Mouse (Mus musculus) testis, adult 10 weeks (tissue): ENCODE data around the gene Mtx1. TPM values are rescaled to one million over a fixed set of nuclear protein-coding genes. Genes with fewer than 3 reads are reported as not detected.

Experiments
- polyA plus RNA-seq: library from polyadenylated mRNA; stranded (reverse); fragments of 350-450 nt; fragmentation: Illumina TruSeq; extraction: RNeasy Lipid Tissue Mini Kit (QIAGEN cat#74804); gene quantifications from one replicate; pipeline ENCODE4 v1.2.3, GENCODE M21; 2014; ENCODE audit warnings: low read depth, low replicate concordance

Mtx1 gene
- 187 TPM for polyA plus RNA-seq

GRCm38 (mm10) chr3:89226900-89227299, at the start of gene Mtx1:
TSS of gene Mtx1 (minus strand) at chr3:89227088.

GRCm38 (mm10) chr3:89270051-89270755, 43.3 kb upstream of the Mtx1 start, which contains the start of gene Slc50a1:
TSS of gene Slc50a1 (minus strand) at chr3:89270570.

GRCm38 (mm10) chr3:89259076-89259475, 32.2 kb upstream of the Mtx1 start, which contains the start of gene Dpm3:
TSS of gene Dpm3 (plus strand) at chr3:89259358.

GRCm38 (mm10) chr3:89246261-89247100, 19.6 kb upstream of the Mtx1 start, which contains the start of gene Trim46:
TSS of gene Trim46 (minus strand) at chr3:89246309.

GRCm38 (mm10) chr3:89245688-89246171, 18.8 kb upstream of the Mtx1 start, which contains the start of gene Krtcap2:
TSS of gene Krtcap2 (plus strand) at chr3:89245966.

GRCm38 (mm10) chr3:89228836-89229235, 1.9 kb upstream of the Mtx1 start, which contains the start of gene Muc1:
TSS of gene Muc1 (plus strand) at chr3:89229057.

GRCm38 (mm10) chr3:89214681-89215411, 12.0 kb downstream of the Mtx1 start, which contains the start of gene Thbs3:
TSS of gene Thbs3 (plus strand) at chr3:89215180.

GRCm38 (mm10) chr3:89202253-89203141, 24.4 kb downstream of the Mtx1 start, which contains the start of gene Gba:
TSS of gene Gba (plus strand) at chr3:89202928.

GRCm38 (mm10) chr3:89183058-89183958, 43.6 kb downstream of the Mtx1 start, which contains the start of gene Fam189b:
TSS of gene Fam189b (plus strand) at chr3:89183143.

GRCm38 (mm10) chr3:89177242-89178106, 49.4 kb downstream of the Mtx1 start, which contains the start of gene Scamp3:
TSS of gene Scamp3 (plus strand) at chr3:89177473.

GRCm38 (mm10) chr3:89164506-89165267, 62.2 kb downstream of the Mtx1 start, which contains the start of gene Clk2:
TSS of gene Clk2 (plus strand) at chr3:89164795.

GRCm38 (mm10) chr3:89159616-89160344, 67.1 kb downstream of the Mtx1 start, which contains the start of gene Hcn3:
TSS of gene Hcn3 (minus strand) at chr3:89160196.

Other genes with a start within 250 kb of the Mtx1 start
- gene Rusc1, start 133.8 kb downstream of the Mtx1 start, polyA plus RNA-seq, result 0.76 TPM
- gene Gm43738, start 126.0 kb downstream of the Mtx1 start, polyA plus RNA-seq, result not detected
- 22.2 TPM for gene Fdps, start 125.1 kb downstream of the Mtx1 start, polyA plus RNA-seq
- not detected for gene Pklr, start 90.9 kb downstream of the Mtx1 start, polyA plus RNA-seq
- gene Hcn3, start 66.9 kb downstream of the Mtx1 start, polyA plus RNA-seq, result 0.08 TPM
- gene Clk2, start 62.3 kb downstream of the Mtx1 start, polyA plus RNA-seq, result 13.5 TPM
- 8.3 TPM for gene Scamp3, start 49.6 kb downstream of the Mtx1 start, polyA plus RNA-seq
- not detected for gene Fam189b, start 43.9 kb downstream of the Mtx1 start, polyA plus RNA-seq
- 4.8 TPM for gene Gba, start 24.2 kb downstream of the Mtx1 start, polyA plus RNA-seq
- gene Thbs3, start 11.9 kb downstream of the Mtx1 start, polyA plus RNA-seq, result 3.4 TPM
- gene Muc1, start 2.0 kb upstream of the Mtx1 start, polyA plus RNA-seq, result 11.6 TPM
- gene Krtcap2, start 18.9 kb upstream of the Mtx1 start, polyA plus RNA-seq, result 13.6 TPM
- 0.98 TPM for gene Trim46, start 19.2 kb upstream of the Mtx1 start, polyA plus RNA-seq
- not detected for gene Dpm3, start 32.3 kb upstream of the Mtx1 start, polyA plus RNA-seq
- gene Slc50a1, start 43.5 kb upstream of the Mtx1 start, polyA plus RNA-seq, result 1.1 TPM
- not detected for gene Efna1, start 54.1 kb upstream of the Mtx1 start, polyA plus RNA-seq
- 0.11 TPM for gene Efna3, start 95.9 kb upstream of the Mtx1 start, polyA plus RNA-seq
- not detected for gene Efna4, start 110.9 kb upstream of the Mtx1 start, polyA plus RNA-seq
- gene Adam15, start 122.9 kb upstream of the Mtx1 start, polyA plus RNA-seq, result 3.3 TPM
- 6.5 TPM for gene Dcst2, start 134.9 kb upstream of the Mtx1 start, polyA plus RNA-seq
- 25.0 TPM for gene Dcst1, start 138.2 kb upstream of the Mtx1 start, polyA plus RNA-seq
- gene Zbtb7b, start 167.7 kb upstream of the Mtx1 start, polyA plus RNA-seq, result 0.24 TPM
- gene Lenep, start 175.7 kb upstream of the Mtx1 start, polyA plus RNA-seq, result 0.34 TPM
- 1.8 TPM for gene Flad1, start 184.8 kb upstream of the Mtx1 start, polyA plus RNA-seq
- 4.7 TPM for gene Cks1b, start 191.3 kb upstream of the Mtx1 start, polyA plus RNA-seq
- gene Shc1, start 191.4 kb upstream of the Mtx1 start, polyA plus RNA-seq, result 6.5 TPM
- gene Pygo2, start 203.1 kb upstream of the Mtx1 start, polyA plus RNA-seq, result 5.7 TPM
- gene Pbxip1, start 209.6 kb upstream of the Mtx1 start, polyA plus RNA-seq, result 2.1 TPM
- gene Pmvk, start 227.5 kb upstream of the Mtx1 start, polyA plus RNA-seq, result 1.1 TPM